Mouse (Mus musculus): Measurements from ENCODE around the gene Psmb8. TPM values are rescaled to one million over a fixed set of nuclear protein-coding genes. Genes with fewer than 3 reads are reported as not detected.
A peak's percentile ranks its signal among the peaks of the same experiment; 100 is the strongest.

Psmb8 gene
- polyA plus RNA-seq (2014; fragmentation: Nextera tagmentation; extraction: Ambion mirVana): 7.9 and 8.9 TPM in 2 replicates

DNA sequence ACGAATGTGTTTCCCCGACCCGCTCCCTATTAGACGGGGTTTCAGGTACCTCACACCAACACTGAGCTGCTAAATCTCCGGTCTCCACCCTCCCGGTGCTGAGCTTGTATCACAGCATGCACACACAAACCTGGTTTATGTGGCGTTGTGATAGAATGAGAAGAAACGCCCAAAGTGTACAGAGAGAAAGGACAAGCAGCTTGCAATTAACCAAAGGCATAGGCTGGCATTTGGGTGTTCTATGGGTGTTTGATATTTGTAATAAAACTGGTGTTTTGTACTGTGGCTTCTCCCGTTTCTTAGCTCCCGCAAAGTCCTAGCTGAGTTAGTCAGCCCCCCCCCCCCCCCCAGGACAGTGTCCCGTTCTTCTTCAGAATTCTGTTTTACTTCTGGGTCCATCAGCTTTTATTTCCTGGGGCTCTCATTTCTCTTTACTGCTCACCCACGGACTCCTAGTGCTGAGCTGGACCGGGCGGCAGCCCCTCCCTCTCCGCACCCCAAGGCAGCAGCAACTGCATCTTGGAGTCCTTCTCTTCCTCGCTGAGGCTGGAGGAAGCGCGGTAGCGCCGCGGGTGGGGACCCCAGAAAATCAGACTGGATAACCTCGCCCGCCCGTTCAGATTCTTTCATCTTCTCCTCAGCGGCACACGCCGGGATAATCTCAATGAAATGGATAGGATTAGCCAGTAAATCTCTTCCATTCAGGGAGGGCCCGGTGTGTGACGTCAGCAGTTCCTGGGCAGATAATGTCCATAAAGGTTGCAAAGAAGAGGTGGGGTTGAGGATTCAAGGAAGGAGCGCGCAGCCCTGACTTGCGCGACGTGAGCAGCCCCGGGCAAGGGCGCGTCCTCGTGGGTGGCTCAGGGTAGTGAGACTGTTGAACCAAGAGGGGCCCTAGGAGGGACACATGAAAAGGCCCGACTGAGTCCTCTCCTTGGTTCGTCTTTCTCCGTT, at the start of gene Psmb8:
Gene Psmb8 (plus strand): TSS at position 781 of the 954 bp plus-strand sequence.
- Histone ChIP-seq H3K27me3 (ENCODE audit: insufficient read depth, low read length) (peaks cover 69% of the 10 kb centered on the region), H3K36me3 (ENCODE audit: insufficient read depth) (no peaks in the 10 kb centered on the region), H3K9ac (peak within 1 kb of the TSS; percentile 36), H3K4me2 (peak within 1 kb of the TSS; percentile 69), H3K4me1 (ENCODE audit: insufficient read depth) (no peaks in the 10 kb centered on the region), H3K27ac (ENCODE audit: low read depth) (no peak within 1 kb of the TSS), H3K9me3 (ENCODE audit: low read depth, low read length) (no peaks in the 10 kb centered on the region), H3K4me3 (ENCODE audit: low read depth, low read length) (peak within 1 kb of the TSS; percentile 43)
- ATAC-seq (ENCODE audit: insufficient read depth): peak; percentile 90
- WGBS: 3% methylated on average over 41 of the region's 41 CpGs
- DNase-seq: peak; percentile 95
- TF ChIP-seq CTCF (IDR thresholded peaks at IDR 0.05; ENCODE audit: low read depth): no peak

DNA sequence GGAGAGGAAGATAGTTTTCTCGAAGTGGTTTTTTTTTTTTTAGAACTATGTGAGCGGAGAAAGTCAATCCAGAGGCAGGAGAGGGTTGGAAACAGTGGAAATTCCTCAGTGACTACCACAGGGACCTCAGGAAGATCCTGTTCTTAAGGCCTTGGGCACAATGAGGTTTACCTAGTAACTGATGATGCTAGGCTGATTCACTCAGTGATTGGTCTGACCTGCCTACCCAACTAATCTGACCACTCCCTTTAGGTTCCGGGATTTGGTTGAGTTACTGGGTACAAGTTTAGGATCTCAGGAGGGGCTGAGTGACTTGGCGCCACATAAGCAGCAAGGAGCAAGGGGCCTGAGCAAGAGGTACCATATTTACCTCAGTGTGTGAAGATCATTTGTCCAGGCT, 44.6 kb upstream of the Psmb8 start, which contains the start of gene H2-DMb1:
Gene H2-DMb1 (plus strand): TSS at position 150 of the 400 bp plus-strand sequence.
- 54% methylated on average over 4 of the region's 4 CpGs for WGBS
- H3K27ac ChIP-seq (ENCODE audit: low read depth): no peak within 1 kb of the TSS
- ATAC-seq (ENCODE audit: insufficient read depth): no peak
- H3K9me3 ChIP-seq (ENCODE audit: low read depth, low read length): no peaks in the 10 kb centered on the region
- no peaks in the 10 kb centered on the region for H3K4me1 ChIP-seq (ENCODE audit: insufficient read depth)
- no peak for TF ChIP-seq CTCF (IDR thresholded peaks at IDR 0.05; ENCODE audit: low read depth)
- H3K27me3 ChIP-seq (ENCODE audit: insufficient read depth, low read length): no peaks in the 10 kb centered on the region
- no peak within 1 kb of the TSS for H3K4me3 ChIP-seq (ENCODE audit: low read depth, low read length)
- no peak within 1 kb of the TSS for H3K4me2 ChIP-seq
- no peaks in the 10 kb centered on the region for H3K36me3 ChIP-seq (ENCODE audit: insufficient read depth)
- peak; percentile 79 for DNase-seq
- H3K9ac ChIP-seq: no peak within 1 kb of the TSS

DNA sequence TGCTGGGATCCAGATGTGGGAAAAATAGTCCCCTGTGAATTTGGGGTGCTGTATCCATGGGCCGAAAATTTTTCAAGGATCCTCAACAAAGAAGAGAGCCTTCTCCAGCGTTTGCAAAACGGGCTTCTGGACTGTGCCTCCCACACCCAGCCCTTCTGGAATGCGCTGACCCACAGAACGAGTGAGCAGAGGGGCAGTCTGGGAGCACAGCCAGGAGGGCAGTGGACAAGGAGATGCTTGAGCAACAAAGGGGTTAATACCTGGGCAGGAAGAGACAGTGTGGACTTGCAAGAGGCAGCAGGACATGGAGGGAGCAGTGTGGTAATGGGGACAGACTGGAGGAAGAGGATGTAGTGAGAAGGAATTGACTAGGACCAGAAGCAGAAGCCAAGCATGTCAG, 42.0 kb upstream of the Psmb8 start:
- no peak overlapping the region for H3K27ac ChIP-seq (ENCODE audit: low read depth)
- no peaks in the 10 kb centered on the region for H3K4me1 ChIP-seq (ENCODE audit: insufficient read depth)
- H3K9ac ChIP-seq: no peak overlapping the region
- 39% methylated on average over 5 of the region's 5 CpGs for WGBS
- H3K9me3 ChIP-seq (ENCODE audit: low read depth, low read length): no peaks in the 10 kb centered on the region
- TF ChIP-seq CTCF (IDR thresholded peaks at IDR 0.05; ENCODE audit: low read depth): no peak
- H3K36me3 ChIP-seq (ENCODE audit: insufficient read depth): no peaks in the 10 kb centered on the region
- no peaks in the 10 kb centered on the region for H3K27me3 ChIP-seq (ENCODE audit: insufficient read depth, low read length)
- DNase-seq: no peak
- no peak overlapping the region for H3K4me2 ChIP-seq
- no peak overlapping the region for H3K4me3 ChIP-seq (ENCODE audit: low read depth, low read length)
- ATAC-seq (ENCODE audit: insufficient read depth): no peak

DNA sequence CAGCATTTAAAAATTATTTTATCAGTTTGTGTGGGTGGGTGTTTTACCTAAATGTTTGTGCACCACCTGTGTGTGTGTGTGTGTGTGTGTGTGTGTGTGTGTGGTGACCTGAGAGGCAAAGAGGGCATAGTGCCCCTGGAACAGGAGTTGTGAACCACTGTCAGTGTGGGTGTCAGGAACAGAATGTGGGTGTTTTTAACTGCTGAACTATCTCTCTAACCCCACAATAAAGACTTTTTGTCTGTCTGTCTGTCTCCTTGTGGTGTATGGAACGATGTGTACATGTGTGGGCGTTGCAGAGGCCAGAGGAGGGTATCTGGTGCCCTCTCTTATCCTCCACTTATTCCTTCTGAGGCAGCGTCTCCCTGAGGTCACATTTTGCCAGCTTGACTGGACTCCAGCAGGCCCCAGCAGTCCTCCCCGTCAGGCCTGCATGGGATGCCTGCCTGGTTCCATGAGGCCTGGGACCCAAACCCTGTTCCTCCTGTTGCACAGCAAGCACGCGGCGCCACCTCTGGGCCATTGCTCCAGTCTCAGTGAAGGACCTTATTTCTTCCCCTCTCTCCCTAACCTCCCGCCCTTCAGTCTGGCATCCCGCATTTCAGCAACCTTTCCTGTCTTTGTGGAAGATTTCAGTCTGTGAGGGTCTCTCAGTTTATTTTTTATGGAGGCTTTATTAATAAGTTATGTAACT, 33.2 kb upstream of the Psmb8 start:
- H3K27ac ChIP-seq (ENCODE audit: low read depth): no peak overlapping the region
- no peaks in the 10 kb centered on the region for H3K36me3 ChIP-seq (ENCODE audit: insufficient read depth)
- ATAC-seq (ENCODE audit: insufficient read depth): no peak
- no peaks in the 10 kb centered on the region for H3K9me3 ChIP-seq (ENCODE audit: low read depth, low read length)
- peak; percentile 48 for TF ChIP-seq CTCF (IDR thresholded peaks at IDR 0.05; ENCODE audit: low read depth)
- H3K9ac ChIP-seq: no peak overlapping the region
- H3K4me2 ChIP-seq: no peak overlapping the region
- peak; percentile 35 for DNase-seq
- 29% methylated on average over 9 of the region's 9 CpGs for WGBS
- H3K27me3 ChIP-seq (ENCODE audit: insufficient read depth, low read length): no peaks in the 10 kb centered on the region
- H3K4me3 ChIP-seq (ENCODE audit: low read depth, low read length): no peak overlapping the region
- H3K4me1 ChIP-seq (ENCODE audit: insufficient read depth): no peaks in the 10 kb centered on the region

DNA sequence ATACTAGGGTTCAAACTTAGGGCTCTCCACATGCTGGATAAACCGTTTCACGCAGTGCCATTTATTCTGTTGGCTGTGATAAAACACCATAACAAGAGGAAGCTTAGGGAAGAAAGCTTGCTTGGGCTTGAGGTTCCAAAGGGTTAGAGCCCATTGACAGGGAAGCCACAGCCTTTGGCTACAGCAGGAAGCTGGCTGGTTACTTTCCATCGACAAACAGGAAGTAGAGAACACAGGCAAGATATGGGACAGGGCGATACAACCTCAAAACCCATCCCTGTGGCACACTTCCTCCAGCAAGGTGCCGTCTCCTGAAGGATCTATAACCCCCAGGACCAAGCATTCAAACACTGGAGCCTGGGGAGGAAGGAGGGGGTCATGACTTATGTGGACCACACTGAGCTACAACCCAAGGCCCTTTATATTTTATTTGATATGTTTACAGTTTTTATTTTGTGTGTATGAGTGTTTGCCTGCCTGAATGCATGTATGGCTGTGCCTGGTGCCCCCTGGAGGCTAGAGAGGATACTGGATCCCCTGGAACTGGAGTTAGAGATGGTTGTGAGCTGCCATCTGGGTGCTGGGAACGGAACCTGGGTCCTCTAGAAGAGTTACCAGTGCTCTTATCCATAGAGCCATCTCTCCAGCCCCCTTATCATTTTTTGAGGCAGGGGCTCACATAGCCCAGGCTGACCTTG, 32.3 kb upstream of the Psmb8 start:
- ATAC-seq (ENCODE audit: insufficient read depth) (no peak), DNase-seq (no peak)
- H3K4me3 ChIP-seq (ENCODE audit: low read depth, low read length): no peak overlapping the region
- H3K4me1 ChIP-seq (ENCODE audit: insufficient read depth): no peaks in the 10 kb centered on the region
- H3K36me3 ChIP-seq (ENCODE audit: insufficient read depth): no peaks in the 10 kb centered on the region
- no peak overlapping the region for H3K4me2 ChIP-seq
- no peak overlapping the region for H3K27ac ChIP-seq (ENCODE audit: low read depth)
- H3K9me3 ChIP-seq (ENCODE audit: low read depth, low read length): no peaks in the 10 kb centered on the region
- 66% methylated on average over 6 of the region's 6 CpGs for WGBS
- H3K9ac ChIP-seq: no peak overlapping the region
- TF ChIP-seq CTCF (IDR thresholded peaks at IDR 0.05; ENCODE audit: low read depth): peak; percentile 31
- no peaks in the 10 kb centered on the region for H3K27me3 ChIP-seq (ENCODE audit: insufficient read depth, low read length)

DNA sequence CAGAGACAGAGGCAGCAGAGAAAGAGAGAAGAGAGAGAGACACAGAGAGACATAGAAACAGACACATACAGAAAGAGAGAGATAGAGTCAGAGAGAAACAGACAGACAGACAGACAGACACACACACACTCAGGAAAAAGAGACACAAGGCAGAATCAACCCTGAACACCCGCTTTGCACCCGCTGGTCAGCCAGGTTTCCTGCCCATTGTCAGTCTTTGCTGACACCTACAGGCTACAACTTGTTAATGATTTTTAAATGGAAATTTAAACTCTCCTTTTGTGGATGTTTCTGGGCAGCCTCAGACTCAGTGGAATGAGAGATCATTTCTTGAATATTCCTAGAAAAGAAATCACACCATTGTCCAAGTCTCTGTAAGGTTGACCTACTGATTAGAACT, 28.2 kb upstream of the Psmb8 start:
- peak; percentile 69 for TF ChIP-seq CTCF (IDR thresholded peaks at IDR 0.05; ENCODE audit: low read depth)
- no peaks in the 10 kb centered on the region for H3K27me3 ChIP-seq (ENCODE audit: insufficient read depth, low read length)
- no peak overlapping the region for H3K27ac ChIP-seq (ENCODE audit: low read depth)
- no peak overlapping the region for H3K4me3 ChIP-seq (ENCODE audit: low read depth, low read length)
- DNase-seq: peak; percentile 77
- 2% methylated on average over 2 of the region's 2 CpGs for WGBS
- H3K4me2 ChIP-seq: no peak overlapping the region
- no peaks in the 10 kb centered on the region for H3K36me3 ChIP-seq (ENCODE audit: insufficient read depth)
- H3K9ac ChIP-seq: no peak overlapping the region
- ATAC-seq (ENCODE audit: insufficient read depth): no peak
- H3K9me3 ChIP-seq (ENCODE audit: low read depth, low read length): peaks cover 5% of the 10 kb centered on the region; the same call in 1 of the 2 replicates
- no peaks in the 10 kb centered on the region for H3K4me1 ChIP-seq (ENCODE audit: insufficient read depth)

Measured in lung, embryonic 14.5 days (tissue).